Mouse (Mus musculus) CD8-positive naive resting alpha-beta T cell, adult 2 months (primary cell): ENCODE measurements around the gene Pex19.

ENCODE experiments used
- DNase-seq, 2 experiments: peaks; one replicate each; pipeline ENCODE4 v3.0.0; 2022; ENCODE audit warnings: low read depth in 2 of 2, low spot score in 2 of 2

The Pex19 gene

DNA sequence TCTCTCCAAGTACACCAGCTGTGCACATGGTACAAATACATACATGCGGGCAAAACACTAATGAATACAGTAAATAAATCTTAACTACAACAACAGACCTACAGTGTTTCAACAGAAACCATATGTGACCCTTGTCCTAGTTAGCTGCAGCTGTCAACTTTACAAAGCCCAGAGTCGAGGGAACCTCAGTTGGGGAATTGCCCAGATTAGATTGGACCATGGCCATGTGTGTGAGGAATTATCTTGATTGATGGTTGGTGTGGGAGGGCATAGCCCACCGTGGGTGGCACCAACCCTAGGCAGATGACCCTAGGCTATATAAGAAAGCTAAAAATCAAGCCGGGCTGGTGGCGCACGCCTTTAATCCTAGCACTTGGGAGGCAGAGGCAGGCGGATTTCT, 5.8 kb downstream of the Pex19 start:
- no peak for DNase-seq

DNA sequence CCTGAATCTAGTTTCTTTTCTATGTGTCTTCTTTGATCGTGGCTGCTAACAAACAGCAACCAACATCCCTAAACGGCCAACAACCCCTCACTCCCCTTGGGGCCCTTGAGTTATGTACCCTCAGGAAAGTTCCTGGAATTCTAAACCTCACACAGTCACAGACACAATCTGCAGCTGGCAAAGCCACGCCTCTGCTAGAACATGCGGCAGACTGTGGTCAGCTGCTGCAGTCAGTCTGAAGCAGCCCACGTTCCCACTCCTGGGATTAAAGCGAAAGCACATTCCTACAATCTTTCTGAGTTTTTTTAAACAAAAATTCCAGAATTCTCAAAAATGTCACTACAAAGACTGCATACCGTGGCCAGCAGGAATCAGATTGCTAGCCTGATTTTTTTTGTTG, 7.0 kb downstream of the Pex19 start:
- DNase-seq = no peak

DNA sequence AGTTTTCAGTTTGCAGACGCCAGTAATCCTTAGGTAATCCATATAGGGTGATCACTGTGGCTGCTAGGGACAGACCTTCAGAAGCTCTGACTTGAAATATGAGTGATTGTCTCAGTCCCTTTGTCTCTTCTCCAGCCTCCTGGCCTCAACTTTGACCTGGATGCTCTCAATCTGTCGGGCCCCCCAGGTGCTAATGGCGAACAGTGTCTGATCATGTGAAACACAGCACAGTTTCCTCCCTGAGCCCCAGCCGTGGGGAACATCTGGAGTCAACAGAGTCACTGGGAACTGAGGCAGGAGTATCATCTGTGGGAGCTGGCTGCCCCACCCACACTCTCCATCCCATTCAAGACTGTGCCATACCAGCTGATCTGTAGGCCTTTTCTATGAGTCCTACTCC, 7.5 kb downstream of the Pex19 start:
- no peak for DNase-seq

DNA sequence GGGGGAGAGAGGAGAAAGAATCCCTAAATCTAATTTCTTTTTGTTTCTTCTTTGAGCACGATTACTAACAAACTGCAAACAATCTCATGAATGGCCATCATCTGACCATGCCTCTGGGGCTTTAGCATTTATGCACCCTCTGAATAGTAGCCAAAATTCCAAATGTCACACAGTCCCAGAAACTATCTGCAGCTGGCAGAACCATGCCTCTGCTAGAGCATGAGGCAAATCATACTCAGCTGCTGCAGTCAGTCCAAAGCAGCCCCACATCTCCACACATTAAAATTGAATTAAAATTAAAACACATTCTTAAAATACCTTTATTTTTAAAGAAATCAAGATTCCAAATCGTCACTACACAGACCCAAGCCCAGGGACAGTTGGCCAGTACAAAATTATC, 13.6 kb downstream of the Pex19 start:
- DNase-seq = no peak

DNA sequence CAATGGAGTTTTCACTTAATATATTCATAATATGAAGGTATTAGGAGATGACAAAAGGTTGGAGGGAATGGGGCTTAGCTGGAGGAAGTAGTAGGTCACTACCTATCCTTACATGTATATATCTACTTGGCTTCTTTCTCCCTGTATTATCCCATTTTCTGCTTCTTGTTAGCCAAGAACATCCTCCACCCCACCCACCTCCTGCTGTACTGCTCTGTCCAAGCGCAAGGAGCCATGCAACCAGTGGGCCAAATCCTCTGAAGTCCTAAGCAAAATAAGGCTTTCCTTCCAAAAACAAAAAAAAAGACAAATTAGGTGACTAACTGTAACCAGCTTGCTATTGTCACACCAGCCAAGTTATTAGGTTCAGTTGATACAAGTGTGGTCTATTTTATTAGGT, 14.3 kb downstream of the Pex19 start:
- DNase-seq = no peak

DNA sequence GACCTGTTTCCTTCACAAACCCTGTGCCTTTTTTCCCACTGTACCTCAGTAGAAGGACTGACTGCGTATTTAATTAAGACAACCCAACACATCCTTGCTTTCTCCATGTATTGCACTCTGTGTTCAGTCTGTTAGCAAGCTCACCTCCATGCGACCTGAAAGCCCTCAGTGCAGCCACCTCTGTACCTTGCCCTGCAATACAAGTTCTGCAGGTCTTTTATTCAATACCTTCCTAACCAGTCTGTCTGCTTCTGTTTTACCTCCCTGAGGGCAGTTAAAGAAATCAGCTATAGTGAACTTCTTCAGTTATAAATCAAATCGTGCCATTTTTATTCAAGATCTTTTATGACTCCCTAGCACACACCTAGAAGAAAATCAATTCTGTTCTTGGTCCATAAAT, 15.0 kb downstream of the Pex19 start:
- no peak for DNase-seq

DNA sequence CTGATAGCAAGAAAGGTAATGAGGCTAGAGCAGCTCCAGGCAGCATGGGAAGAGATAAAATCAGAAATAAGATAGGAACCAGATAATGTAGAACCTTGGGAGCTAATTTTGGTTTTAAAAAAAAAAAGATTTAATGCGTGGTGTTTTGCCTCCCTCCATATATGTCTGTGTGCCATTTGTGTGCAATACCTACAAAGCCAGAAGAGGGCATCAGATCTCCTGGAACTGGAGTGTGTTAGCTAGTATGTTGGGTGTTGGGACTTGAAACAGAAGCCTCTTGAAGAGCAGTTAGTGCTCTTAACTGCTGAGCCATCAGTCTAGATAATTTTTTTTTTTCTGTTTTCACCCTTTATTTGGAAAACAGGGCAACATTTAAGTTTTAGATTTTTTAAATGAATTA, 17.0 kb downstream of the Pex19 start:
- peak; percentile 63 to 80 for DNase-seq

DNA sequence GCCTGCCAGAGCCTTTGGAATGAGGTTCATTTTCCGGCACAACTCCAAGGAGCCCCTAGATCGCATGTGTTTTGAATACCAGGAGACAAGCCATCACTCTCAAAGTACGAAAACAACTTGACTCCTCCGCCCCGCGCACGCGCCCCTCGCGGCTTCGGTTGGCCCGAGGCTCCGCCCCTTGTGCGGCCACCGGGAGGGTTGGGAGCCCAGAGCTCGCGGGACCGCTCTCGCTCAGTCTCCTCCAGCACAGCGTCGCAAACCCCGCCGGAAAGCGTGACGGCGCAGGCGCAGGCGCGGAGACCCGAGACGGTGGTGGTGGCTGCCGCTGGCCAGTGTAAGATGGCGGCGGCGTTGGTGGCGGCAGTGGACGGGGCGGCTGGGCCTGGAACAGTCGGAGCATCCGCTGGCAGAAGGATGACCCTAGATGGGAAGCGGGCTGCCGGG, 21.3 kb downstream of the Pex19 start, which contains the start of gene Dcaf8:
Dcaf8 (plus strand) TSS at position 250 of the 444 bp plus-strand sequence.
- DNase-seq = peak; percentile 97 to 98

DNA sequence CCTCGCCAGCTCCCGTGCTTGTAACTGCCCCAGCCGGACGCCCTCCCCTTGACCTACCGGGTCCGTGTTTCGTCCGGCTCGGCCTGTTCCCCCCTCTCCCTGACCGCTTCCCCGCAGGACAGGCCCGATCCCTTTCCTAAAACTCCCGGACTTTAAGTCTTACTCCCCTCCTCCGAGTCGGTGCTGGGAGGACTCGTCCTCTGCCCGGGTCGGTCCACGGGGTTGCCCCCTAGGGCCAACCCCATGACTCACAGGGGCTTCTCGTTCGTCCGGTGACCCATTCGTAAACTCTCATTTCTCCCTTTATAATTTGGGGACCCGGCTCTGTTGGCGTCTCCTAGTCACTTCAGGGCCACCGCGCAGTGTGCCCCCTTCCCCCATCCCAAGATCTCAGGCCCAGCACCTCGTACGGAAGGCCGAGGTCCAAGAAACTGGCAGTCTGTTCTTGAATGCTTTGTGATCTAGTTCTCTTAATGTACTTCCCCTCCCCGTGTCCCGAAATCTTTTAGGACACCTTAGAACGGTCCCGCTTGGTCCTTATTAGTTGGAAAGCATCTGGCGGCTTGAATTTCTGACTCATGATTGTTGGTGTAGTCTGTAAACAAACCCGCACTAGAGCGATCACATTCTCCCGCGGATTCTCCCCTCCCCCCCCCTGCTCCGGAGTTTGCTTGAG, 21.9 kb downstream of the Pex19 start:
- peak; percentile 22 to 36 for DNase-seq

DNA sequence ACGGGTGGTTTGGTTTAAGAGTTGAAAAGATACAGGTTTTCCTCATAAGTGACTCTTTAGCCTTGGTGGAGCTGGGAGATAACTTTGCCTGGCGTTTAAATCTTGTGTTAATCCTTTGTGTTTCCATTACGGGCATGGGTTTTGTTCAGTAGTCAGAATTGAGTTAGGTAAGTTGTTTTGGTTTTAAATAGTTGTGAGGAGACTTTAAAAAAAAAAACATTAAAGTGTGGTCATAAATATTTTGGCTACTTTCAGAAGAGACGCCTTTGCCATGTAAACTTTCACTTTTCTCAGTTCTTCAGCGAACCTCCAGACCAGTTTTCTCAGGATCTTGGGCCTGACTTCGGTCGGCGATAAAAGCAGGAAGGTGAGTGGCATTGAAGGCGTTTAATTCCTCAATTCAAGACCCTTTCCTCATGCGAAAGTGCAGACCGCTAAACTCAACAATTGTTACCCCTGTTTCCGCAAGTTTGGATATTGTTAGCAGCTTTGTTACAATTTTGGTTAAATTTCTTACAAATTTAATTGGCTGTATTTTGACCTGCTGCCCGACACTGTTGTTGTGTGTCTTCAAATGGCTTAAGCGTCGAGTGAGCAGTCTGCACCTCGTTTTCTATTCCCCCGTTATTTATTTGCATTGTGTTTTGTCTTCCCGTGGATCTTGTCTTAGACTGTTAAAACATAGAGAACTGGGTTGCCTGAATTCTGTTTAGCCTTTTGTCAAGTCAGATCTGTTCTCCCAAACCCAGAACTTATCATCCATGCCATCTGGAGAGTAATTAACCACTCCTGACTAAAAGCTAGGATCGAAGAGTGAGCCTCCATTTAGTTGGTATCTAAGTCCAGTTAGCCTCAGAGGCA, 22.6 kb downstream of the Pex19 start:
- DNase-seq = no peak

DNA sequence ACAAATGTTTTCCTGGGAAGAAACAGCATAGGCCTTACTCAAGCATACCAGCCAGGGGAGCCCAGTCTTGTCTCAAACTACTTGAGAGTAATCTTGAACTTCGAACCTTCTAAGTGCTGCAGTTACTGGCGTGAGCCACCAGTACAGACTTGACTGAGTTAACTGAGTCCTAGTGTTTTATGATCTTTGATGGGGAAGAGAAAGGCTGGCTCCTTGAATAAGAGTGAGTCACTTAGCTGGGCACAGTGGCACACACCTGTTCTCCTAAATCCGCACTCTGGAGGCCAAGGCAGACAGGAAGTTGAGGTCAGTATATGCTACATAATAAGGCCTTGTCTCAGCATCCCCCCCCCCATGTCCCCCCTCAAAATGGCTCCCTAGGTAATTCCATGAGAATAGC, 28.0 kb downstream of the Pex19 start:
- DNase-seq = no peak

DNA sequence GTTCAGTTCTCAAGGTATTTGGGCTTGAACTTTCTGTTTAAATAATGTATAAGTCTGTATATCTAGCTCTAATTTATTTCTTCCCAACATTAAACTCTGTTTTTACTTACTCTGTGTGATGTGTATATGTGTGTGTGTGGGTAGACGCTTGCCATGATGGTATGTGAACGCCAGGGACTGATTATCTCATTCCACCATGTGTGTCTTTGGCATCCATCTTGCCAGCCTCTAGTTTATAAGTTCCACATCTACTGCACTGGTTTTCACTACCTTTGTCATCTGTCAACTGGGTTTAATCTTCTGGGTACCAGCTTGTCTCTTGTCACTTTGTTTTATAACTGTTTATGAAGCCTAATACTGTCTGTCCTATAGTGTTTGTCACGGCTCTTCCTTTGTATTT, 29.0 kb downstream of the Pex19 start:
- no peak for DNase-seq

DNA sequence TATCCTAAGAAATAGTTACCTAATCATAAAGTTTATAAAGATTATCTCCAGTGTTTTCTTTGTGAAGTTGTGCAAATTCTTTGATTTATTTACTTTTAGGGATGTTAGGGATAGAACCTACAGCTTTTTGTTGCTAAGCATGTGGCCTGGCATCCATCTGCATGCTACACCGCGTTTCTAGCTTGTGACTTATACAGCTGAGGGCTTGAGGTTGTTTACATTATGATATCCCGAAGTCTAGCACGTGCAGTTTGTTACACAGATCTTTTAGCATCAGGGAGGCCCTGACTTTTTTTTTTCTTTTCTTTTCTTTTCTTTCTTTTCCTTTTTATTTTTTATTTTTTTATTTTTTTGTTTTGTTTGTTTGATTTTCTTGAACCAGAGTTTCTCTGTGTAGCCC, 33.4 kb downstream of the Pex19 start:
- DNase-seq = no peak

DNA sequence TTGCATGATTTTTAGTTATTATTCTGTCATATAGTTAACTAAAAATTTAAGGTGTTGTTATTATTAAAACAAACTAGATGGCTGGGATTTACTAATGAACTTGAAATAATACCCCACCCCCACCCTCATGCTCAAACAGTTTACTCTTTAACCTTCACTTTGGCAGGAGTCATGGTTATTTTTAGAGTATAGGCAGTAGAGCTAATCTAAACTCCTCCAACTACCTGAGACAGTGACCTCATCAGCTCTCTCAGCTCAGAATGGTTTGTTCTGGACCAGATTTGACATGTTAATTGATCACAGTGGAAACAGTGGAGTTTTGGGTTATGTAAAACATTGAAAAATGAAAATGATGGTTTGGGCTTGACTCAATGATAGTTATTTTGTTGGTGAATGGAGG, 34.0 kb downstream of the Pex19 start:
- no peak for DNase-seq

DNA sequence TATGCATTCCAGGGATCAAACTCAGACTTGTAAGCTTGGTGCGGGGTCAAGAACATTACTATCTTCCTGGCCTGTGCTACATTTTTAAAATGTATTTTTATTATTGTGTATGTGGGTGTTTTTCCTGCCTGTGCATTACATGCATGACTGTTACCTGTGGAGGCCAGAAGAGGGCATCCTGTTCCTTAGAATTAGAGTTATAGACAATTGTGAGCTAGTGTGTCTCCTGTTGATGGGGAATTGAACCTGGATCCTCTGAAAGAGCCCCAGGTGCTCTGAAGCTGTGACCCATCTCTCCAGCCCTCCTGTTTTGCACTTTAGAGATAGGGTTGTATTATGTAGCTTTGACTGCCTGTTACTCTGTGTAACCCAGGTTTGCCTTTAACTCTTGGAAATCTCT, 35.5 kb downstream of the Pex19 start:
- peak; percentile 8 to 35 for DNase-seq

DNA sequence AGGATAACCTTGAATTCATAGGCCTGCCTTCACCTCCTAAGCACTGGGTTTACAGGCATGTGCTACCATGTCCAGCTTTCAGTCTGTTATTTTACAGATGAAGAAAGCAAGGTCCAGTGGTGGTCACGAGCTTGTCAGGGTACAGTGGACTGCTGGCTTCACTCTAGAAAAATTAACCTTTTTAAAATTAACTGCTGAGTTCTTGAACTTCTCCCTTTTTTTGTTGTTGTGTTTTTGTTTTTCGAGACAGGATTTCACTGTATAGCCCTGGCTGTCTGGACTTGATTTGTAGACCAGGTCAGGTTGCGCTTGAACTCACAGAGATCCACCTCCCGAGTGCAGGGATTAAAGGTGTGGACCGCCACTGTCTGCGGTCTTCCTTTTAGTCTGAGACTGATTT, 36.4 kb downstream of the Pex19 start:
- DNase-seq = no peak

DNA sequence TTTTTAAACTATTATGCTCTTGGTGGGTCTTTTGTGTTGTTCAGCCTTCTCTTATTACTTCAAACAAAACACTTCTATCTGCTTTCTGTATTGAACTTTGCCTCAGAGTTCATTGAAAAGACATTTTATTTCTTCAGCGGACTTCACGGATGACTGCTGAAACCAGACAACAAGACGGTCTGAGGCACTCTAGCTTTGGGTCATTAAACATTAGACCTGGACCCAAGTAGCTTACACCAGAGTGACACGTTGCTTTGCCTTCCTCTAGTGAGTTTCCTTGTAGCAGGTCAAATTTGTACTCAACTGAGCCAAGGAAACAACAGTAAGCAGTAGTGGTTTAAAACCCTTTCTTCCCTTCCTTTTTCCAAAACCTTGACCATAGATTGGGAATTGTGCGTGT, 41.4 kb downstream of the Pex19 start:
- DNase-seq = no peak

DNA sequence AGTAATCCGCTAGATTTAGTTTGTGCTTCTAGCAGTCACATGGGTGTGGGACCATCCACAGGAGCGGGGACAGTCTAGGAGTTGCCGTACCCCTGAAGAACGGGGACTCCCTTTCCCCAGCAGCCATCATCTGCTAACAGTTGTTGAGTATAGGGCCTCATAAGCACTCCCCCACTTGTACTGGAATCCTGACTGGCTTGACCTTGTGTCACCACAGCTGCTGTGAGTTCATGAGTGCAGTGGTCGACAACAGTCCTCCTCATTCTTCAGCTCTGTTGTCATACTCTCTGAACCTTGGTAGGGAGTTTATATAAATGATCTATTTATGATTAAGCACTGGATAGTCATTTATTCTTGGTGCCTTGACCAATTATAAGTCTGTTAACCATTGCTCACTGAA, 43.3 kb downstream of the Pex19 start:
- no peak for DNase-seq

DNA sequence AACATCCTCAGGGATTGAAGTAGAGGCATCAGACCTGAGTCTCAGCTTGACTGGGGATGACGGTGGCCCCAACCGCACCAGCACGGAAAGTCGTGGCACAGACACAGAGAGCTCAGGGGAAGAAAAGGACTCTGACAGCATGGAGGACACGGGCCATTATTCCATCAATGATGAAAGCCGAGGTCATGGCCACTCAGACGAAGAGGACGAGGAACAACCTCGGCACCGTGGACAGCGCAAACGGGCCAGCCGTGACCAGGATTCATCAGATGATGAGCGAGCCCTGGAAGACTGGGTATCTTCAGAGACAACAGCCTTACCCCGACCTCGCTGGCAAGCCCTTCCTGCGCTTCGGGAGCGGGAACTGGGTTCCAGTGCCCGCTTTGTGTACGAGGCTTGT, 45.8 kb downstream of the Pex19 start:
- no peak for DNase-seq

DNA sequence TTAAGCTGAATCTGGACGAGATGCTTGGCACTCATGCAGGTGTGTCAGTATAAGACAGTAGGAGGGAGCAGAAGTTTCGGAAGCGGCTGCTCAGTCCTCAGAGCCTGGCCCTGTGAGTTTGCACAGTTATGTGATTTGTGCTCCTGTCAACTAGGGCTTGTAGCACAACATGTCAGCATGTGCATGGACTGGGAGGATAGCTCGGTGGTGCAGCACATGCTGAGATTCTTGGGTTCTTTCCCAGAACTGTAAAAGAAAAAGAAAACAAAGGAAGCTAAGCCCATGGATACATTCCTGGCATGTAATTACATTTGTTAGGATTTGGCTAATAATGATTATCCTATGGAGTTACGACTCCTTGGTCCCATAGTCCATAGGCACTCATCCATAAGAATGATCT, 46.6 kb downstream of the Pex19 start:
- no peak for DNase-seq

DNA sequence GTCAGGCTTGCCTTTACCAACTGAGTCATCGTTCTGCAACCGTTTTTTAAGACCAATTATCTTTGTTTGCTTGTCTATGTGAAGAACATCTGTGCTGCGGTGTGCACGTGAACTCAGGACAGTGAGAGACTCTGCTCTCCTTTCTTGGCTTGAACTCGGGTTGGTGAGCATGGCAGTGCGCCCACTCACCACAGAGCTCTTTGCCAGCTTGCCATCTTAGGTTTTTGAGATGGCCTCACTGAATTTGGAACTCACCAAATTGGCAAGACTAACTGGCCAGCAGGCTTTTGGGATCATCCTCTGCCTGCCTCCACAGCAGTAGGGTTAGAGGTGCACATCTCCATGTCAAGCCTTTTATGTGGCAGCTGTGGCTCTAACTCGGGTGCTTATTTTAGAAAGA, 51.2 kb downstream of the Pex19 start:
- DNase-seq = no peak

DNA sequence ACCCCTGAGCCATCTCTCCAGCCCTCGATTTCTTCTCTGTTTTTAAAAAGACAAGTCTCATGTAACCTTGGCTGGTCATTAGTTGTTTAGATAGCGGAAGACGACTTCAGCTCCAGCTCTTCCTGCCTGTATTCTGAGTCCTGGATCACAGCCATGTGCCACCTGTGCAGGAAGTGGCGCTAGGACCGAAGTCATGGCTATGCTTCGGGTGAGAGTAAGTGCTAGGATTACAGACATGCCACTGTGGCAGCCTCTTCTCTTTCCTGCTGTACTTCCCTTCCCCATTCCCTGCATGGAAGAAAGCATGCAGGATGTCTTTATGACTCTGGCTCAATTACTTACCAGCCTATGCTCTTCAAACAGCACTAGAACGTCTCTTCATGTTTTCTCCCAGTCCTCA, 52.5 kb downstream of the Pex19 start:
- DNase-seq = no peak

DNA sequence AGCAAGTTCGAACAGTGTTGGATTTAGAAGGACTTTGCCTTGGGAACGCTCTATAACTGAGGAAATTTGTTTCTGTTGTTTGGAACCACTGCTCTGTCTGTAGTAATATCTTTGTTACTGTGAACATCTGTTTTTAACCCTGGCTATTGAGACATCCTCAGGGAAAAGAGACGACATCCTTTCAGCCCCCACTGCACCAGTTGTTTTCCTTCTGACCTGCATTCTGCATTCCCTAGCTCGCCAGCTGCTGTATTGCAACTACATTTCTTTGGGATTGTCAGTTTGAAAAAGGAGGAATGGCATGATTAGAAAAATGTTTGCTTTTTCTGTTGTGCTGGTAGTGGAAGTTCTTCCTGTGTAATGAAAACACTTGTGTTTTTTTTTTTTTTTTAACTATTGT, 54.3 kb downstream of the Pex19 start:
- no peak for DNase-seq
